Mouse (Mus musculus): Measurements from ENCODE around the gene Shcbp1l.
"Not testable (repeated sequence)": the region's sequence is repeated elsewhere in the genome, so short reads cannot be mapped to it uniquely, and the experiment has no call there.

Shcbp1l gene

DNA sequence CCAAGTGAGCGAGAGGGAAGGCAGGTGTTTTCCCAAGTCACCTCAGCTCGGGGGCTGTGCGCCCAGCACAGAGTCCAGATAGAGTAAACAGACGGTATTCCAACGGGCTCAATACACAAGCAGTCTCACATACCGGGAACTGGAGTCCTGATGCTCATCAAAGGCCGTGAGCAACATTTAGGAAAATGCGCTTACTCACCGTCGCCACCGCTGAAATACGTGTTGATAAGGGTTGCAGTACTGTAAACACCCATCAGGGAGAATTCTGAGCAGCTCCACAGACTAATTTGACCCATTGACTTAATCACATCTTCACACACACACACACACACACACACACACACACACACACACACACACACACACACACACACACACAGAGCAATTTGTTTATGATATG is 691 bp upstream of the Shcbp1l start:
- no peak for DNase-seq (ENCODE audit: low spot score)

DNA sequence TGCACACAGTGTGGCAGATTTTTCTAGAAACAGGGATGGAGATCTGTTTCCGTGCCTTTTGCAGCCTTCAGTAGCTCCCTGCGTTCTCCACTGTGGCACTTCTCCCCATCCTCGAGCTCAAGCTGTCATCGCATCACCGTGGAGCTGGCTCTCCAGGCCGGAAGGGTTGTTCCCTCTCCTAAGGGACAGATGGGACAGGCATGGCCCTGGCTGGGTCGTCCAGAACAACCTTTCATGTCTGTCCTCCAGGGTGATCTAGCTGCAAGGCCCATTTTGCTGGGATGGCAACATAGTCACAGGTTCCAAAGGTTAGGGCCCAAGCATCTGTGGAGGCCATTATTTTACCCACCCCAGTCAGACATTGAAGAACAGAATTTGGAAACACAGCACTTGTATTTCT is 6.2 kb downstream of the Shcbp1l start:
- DNase-seq (ENCODE audit: low spot score): no peak

DNA sequence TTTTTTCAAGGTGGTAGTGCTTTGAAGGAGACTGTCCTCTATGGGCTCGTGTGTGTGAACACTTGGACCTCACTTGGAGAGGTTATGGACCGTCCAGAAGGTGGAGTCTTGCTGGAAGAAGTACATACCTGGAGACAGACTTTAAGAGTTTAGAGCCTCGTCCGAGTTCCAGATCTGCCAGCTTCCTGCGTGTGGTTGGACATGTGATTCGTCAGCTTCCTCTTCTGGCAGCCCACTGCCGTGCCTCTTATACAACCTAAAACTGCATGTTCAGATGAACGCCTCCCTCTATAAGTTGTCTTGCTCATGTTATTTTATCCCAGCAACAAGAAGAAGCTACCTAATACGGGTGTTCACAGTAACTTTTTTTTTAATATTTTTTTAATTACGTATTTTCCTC is 6.7 kb downstream of the Shcbp1l start:
- DNase-seq (ENCODE audit: low spot score): no peak

DNA sequence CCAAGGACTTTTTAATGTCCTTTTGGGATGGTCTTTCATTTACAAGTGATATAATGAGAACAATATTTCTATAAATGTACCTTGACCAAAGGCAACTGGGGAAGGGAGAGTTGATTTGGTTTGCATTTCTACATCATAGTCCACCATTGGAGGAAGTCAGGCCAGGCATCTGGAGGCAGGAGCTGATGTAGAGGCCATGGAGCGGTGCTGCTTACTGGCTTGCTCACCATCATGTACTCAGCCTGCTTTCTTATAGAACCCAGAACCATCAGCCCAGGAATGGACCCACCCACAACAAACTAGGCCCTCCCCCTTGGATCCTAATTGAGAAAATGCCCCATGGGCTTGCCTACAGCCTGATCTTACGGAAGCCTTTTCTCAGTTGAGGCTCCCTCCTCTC is 7.4 kb downstream of the Shcbp1l start:
- no peak for DNase-seq (ENCODE audit: low spot score)

DNA sequence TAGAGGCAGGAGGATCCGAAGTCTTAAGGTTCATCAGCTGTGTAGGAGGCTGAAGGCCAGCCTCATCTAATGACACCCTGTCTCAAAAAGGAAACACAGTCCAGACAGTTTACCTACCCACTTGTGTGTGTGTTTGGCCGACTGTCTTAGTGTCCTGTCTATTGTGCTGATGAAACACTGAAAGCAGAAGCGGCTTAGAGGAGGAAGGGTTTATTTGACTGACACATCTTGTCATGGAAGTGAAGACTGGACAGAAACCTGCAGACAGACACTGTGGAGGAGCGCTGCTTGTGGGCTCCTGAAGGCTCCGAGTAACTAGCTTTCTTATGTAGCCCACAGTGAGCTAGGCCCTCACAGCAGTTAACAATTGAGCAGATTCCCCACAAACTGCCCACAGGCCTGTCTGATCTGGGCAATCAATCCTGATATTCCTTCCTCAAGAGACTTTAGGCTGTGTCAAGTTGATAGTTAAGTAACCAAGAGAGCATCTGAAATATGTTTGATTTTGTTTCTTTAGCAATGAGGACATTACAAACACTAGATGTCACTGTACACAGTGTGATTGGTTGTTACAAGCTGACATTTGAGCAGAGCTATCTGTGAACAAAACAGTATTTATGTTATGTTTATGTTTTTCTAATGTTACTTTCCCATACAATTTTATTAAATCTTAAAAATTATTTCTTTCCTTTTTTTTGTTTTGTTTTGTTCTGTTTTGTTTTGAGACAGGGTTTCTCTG is 9.1 kb downstream of the Shcbp1l start:
- DNase-seq (ENCODE audit: low spot score): no peak

DNA sequence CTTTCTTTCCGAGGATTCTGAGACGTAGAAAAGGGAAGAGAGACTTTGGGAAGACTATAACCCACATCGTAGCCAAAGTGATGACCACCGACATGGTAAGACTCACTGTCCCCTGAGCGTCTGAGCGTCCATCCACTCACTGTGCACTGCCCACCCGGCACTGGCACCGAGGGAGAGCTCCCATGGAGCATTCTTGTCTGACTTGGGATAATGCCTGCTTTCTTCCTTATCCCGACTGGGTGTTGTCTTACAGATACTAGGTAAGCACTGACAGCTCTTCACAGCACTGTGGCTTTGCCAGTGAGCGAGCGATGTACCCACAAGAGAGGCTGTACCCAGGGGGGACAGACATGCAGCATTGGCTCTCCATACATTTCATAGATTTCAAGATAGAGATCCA is 12.6 kb downstream of the Shcbp1l start:
- no peak for DNase-seq (ENCODE audit: low spot score)

DNA sequence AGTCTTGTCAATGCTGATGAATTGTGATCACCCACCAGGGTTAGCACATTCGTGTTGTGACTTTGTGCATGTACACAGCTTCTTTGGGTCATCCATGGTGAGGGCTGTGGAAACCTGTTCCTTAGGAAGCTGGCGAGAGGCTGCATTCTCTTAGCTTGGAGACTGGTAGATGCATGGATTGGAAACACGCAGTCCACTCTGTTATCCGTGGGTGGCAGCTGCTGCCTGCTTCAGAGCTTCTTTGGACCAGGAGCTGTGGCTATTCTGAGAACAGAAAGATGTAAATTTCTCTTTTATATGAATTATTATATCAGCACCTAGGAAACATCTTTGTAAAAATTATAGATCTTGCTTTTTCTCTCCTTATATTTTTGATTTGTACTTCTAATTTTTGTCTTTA is 15.8 kb downstream of the Shcbp1l start:
- no peak for DNase-seq (ENCODE audit: low spot score)

DNA sequence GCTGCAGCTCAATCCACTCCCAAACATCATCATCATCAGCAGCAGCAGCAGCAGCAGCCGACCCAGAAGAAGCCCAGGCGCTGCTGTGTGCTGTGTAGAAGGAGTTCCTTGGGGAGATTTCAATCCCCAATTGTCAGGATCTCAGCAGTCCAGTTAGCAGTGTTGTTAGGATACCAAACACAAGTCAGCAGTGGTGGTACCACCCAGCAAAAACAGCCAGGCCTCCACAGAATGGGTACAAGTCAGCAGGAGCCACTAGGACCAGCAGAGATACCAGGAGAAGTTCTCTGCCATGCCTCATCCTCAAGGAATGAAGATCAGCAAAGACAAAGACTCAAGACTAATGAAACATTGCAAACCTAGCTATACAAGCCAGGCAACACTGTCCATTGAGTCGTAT is 16.7 kb downstream of the Shcbp1l start:
- no peak for DNase-seq (ENCODE audit: low spot score)

DNA sequence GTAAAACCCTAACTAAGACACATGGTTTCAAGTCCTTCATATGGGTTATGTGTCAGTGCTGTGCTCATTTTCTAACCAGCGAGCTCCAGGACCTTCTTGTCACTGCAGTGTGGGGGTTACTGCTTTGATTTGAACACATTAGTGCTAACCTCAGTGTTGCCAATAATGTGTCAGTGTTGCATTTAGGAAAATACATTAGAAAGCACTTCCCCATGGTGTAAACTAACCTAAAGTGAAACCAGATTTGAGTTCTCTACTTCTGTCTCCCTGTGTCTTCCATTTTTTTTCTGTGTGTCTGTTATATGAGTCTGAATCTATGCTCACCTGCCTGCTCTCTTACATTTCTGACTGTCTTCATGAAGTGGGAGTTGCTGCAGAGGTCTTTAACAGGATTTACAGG is 18.1 kb downstream of the Shcbp1l start:
- DNase-seq (ENCODE audit: low spot score): no peak

DNA sequence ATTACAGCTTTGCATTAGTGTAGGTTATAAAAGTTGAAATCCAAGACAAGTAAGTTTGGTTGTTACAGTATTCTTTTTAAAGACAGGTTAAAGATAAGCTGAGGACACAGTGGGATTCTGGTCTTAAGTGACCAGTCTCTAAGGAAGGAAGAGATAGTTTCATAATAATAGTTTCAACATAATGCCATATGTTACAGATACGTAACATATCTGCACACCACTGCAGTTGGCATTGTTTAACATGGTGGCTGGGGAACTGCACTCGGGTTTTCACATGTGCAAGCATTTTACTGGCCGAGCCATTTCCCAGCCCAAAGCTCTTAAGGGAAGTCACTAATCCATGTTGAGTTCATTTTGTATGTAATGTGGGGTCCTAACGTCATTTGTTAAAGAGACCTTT is 18.7 kb downstream of the Shcbp1l start:
- DNase-seq (ENCODE audit: low spot score): no peak

DNA sequence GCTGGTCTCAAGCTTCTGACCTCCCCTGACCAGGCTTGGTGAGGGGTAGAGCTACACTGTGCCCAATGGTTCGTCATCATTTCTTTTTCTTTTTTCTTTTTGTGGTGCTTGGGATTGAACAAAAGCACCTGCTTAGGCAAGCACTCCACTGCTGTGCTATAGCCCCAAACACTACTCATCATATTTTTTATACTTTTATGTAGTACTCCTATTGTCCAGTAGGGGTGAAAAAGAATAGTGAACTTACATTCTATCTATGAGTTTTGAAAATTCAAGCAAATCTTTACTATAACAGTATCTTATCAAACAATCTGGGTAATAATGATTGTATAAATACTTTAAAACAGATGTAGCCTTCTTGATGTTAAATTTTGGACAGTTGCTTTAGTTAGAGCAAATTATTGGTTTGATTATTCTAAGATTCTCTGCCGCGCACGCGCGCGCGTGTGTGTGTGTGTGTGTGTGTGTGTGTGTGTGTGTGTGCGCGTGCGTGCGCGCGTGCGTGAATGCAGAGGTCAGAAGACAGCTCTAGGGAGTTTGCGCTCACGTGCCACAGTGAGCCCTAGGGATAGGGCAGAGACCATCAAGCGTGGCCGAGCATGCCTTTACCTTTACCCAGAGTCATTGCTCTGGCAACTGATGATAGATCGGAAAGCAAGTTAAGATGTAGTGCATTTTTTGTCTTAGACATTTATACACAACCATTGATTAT is 21.3 kb downstream of the Shcbp1l start:
- DNase-seq (ENCODE audit: low spot score): no peak

DNA sequence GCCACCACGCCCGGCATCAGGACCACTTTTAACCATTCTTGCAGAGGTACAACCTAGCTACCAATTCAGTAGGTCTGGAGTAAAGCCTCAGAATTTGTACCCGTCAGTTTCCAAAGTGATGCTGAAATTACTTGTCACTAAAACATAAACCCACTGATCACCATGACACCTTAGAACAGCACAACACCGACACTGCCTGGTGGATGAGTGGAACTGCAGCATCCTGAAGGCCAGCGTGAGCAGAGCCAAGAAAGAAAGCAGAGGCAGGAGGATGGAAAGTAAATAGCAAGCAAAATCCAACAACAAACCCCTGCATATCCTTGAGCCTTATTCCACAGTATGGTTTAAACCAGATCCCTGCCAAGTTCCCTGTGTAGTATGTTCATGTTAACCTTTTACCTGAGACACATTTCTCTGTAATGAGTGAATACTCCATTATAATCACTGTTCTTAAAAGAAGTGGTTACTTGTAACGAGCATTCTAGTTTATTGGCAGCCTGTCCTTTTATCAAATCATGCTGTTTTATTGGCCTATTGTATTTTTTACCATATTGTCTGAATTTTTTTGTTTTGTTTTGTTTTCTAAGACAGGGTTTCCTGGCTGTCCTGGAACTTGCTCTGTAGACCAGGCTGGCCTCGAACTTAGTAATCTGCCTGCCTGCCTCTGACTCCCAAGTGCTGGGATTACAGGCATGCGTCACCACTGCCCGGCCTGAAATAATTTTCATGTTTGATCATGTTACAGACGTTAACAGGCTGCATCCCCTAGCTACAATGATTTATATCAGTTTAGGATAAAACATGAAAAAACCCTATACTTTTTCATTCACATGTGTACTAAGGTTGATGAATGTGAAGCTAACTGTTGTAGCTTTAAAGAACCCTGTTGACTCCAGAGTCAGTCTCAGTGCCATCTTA is 26.5 kb downstream of the Shcbp1l start:
- DNase-seq (ENCODE audit: low spot score): no peak

DNA sequence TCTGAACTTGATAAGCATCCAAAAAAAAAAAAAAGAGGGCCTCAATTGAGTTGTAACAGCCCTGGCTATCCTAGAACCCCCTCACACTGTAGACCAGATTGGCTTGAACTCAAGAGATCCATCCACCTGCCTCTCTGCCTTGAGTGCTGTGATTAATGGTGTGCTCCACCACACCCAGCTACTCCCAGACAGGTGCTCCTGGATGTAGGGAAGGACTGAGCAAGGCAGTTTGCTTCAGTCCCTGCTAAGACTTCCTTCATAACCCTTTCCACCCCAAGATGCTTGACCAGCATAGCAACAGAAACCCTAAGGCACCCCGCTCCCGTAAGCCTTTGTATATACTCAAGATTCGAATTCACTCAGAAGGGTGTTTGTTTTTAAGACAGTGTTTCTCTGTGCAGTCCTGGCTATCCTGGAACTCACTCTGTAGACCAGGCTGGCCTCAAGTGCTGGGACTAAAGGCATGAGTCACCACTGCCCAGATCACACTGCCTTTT is 28.2 kb downstream of the Shcbp1l start:
- DNase-seq (ENCODE audit: low spot score): no peak

DNA sequence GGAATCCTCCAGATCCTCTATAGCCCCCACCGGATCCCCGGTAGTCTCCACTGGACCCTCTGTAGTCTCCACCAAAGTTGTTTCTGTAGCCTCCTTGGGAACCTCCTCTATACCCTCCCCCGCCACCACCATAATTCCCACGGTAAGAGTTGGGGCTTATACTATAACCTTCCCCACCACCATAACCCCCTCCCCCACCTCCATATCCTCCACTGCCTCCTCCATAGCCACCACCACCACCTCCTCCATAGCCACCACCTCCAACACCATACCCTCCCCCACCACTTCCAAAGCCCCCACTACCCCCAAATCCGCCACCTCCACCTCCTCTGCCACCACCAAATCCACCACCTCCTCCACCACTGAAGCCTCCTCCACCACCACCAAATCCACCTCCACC is 31.2 kb downstream of the Shcbp1l start:
- no peak for DNase-seq (ENCODE audit: low spot score)

DNA sequence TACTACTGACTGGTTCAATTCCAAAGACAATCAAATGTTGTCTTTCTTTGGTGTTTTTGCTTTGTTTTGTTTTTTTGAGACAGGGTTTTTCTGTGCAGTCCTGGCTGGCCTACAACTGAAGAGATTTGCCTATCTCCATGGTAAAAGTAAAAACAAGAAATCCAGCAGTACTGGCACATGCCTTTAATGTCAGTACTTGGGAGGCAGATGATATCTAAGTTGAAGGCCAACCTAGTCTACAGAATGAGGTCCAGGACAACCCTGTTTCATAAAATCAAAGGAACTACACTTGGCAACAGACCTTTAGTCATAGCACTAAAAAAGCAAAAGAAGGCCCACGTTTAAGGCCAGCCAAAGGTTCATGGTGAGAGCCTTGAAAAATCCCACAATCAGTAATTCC is 36.8 kb downstream of the Shcbp1l start:
- no peak for DNase-seq (ENCODE audit: low spot score)

DNA sequence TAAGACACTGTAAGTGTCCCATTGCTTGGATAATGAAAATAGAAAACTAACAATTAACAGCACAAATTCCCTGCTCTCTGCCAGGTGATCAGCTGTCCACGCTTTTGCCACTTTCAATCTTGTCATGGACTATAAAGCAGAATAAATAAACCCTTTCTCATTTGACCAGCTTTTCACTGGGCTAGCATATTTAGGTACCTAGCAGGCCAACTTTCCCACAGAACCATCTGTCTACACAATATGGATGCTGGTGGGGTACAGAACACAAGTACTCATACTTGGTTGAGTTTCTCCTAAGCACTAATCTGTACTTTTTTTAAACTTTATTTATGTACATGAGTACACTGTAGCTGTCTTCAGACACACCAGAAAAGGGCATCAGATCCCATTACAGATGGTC is 54.3 kb downstream of the Shcbp1l start:
- no peak for DNase-seq (ENCODE audit: low spot score)

DNA sequence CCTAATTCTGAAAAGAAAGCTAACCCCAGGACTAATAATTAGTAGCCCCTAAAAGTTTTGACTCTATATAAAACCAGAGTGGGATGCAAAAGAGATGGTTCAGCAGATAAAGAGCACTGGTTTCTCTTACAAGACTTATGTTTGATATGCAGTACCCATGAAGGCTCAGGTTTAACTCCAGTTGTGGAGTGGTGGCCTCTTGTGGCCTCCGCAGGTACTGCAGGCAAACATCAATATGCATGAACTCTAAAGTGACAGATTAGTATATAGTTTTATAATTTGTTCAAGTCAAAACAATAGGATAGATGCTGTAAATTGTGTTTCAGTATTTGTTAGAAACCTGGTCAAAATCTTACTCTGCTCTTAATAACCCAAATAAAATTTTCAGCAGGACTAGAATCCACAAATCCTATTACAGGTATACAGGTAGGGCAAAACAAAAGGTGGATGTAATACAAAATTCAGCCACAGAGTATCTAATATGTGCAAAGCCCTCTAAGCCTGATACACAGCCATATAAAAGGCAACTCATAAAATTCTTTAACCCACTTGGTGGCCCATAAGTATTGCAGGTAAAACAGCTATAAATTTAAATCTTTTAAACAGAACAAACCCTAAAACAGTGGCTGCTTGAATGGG is 55.5 kb downstream of the Shcbp1l start:
- DNase-seq (ENCODE audit: low spot score): no peak

DNA sequence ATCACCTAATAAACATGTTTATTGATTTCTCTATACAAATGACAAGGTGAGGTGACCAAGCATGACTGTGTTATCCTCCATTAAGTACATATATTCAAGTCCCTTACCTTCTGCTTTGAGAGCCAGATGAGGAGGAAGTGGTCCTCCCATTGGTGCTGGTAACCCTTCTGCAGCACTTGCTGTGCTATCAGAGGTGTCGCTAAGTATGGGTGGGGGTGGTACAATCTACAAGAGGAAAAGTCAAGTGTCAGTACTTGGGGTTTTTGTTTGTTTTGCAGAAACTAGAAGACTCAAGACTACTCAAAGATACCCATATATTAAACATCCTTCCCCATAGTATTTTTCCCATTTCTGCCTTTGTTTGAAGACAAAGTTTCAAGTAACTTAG is 56.1 kb downstream of the Shcbp1l start:
- no peak for DNase-seq (ENCODE audit: low spot score)

DNA sequence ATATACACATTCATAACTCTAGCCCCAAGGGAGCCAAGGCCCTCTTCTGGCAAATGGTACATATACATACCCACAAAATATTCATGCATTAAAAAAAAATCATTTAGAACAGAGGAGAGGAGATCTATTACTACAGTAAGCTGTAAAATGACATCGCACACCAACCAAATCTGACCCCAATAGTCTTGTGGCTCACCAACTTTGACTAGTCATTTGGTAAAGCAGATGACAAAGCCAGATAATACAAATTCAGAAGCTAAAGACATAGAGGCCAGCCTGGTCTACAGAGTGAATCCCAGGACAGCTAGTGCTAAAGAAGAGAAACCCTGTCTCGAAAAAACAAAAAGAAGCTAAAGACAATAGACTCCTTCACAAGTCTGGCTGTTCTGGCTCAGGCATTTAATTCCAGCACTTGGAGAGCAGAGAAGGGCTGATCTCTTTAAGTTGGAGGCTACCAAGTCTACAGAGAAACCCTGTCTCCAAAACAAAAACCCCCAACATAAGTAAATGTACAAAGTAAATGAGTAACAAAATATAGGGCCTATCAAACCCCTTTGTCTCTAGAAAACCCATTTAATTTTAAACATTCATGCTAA is 60.3 kb downstream of the Shcbp1l start:
- no peak for DNase-seq (ENCODE audit: low spot score)

DNA sequence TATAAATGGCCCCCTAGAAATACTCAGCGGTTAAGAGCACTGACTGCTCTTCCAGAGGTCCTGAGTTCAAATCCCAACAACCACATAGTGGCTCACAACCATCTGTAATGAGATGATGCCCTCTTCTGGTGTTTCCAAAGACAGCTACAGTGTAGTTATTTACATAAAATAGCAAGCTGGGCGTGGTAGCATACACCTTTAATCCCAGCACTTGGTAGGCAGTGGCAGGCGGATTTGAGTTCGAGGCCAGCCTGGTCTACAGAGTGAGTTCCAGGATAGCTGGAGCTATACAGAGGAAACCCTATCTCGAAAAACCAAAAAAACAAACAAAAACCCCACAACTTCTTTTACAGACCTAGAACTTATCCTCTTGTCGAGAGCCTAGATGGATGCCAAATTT is 61.2 kb downstream of the Shcbp1l start:
- DNase-seq (ENCODE audit: low spot score): not testable (repeated sequence)

DNA sequence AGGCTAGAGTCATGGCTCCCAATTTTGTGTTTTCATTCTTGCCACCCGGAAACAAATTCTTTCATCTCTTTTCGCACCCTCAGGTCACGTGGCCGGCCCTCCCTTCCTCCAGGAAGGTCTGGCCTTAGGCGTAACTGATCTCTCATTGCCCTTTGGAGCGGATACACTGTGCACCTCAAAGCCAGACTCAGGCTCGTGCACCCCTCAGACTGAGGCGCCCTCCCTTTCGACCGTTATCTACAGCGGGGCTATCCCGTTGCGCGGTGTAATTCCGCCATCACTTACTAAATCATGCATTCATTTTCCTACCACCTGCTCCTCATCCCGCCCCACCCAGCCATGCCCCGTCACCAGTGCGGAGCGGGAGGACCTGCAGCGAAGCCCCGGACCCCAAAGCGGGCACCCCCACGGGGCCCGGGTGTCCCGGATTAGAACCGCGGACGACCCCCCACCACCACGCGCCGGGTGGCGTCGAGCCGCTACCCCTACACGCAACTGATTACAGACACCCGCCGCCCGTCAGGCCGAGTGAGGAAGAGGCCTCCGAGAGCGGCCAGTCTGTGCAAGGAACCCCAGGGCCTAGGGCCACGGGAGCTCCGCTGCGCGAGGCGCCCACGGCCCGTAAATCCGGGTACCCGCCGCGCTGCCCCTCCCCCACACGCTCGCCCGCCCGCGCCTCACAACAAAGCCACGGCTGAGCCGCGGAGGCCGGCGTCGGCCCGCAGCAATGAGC is 62.0 kb downstream of the Shcbp1l start:
- DNase-seq (ENCODE audit: low spot score): peak; percentile 86

Data from testis, postnatal 14 days (tissue).